Mouse (Mus musculus) lung, postnatal 0 days (tissue): ENCODE results near the gene Ltbp2. TPM values are rescaled to one million over a fixed set of nuclear protein-coding genes. Genes with fewer than 3 reads are reported as not detected.

Source experiments
- ATAC-seq: fragments of 200-750 bp; cut with Nextera tagmentation; 2 replicates; pipeline ENCODE4 v1.8.0; 2017; ENCODE audit warnings: moderate library complexity
- DNase-seq: peaks from one replicate; pipeline ENCODE4 v3.0.0-alpha.2; 2016; ENCODE audit warnings: low spot score
- H3K27ac ChIP-seq: fragments of 300-500 bp; sonication (generic); 2 replicates; pipeline ENCODE4 v1.5.1; 2014; ENCODE audit warnings: antibody characterized with exemption, mild to moderate bottlenecking, low read length, mixed read lengths
- H3K27me3 ChIP-seq: fragments of 300-500 bp; sonication (generic); replicated peaks from 2 replicates; pipeline ENCODE4 v1.6.1; 2014; ENCODE audit warnings: low read length, mixed read lengths; ENCODE audit not compliant: insufficient read depth
- H3K36me3 ChIP-seq: fragments of 300-500 bp; sonication (generic); 2 replicates; pipeline ENCODE4 v1.6.1; 2014; ENCODE audit warnings: low read length, mixed read lengths; ENCODE audit not compliant: insufficient read depth
- H3K4me1 ChIP-seq: fragments of 300-500 bp; sonication (generic); 2 replicates; pipeline ENCODE4 v1.6.1; 2014; ENCODE audit warnings: antibody characterized with exemption, low read depth, low read length, mixed read lengths; ENCODE audit not compliant: insufficient read depth
- H3K4me2 ChIP-seq: fragments of 300-500 bp; sonication (generic); replicated peaks from 2 replicates; pipeline ENCODE4 v1.6.1; 2014; ENCODE audit warnings: low read depth, mild to moderate bottlenecking, low read length, moderate library complexity, mixed read lengths
- H3K4me3 ChIP-seq: fragments of 300-500 bp; sonication (generic); 2 replicates; pipeline ENCODE4 v1.5.1; 2014; ENCODE audit warnings: low read depth, low read length
- H3K9ac ChIP-seq: fragments of 300-500 bp; sonication (generic); replicated peaks from 2 replicates; pipeline ENCODE4 v1.6.1; 2014; ENCODE audit warnings: low read depth, mild to moderate bottlenecking
- H3K9me3 ChIP-seq: fragments of 300-500 bp; sonication (generic); 2 replicates; pipeline ENCODE4 v1.6.1; 2016; ENCODE audit warnings: low read length, mixed read lengths
- CTCF ChIP-seq: IDR thresholded peaks from 2 replicates; pipeline ENCODE4 v1.5.1; 2016; ENCODE audit warnings: antibody characterized with exemption, mild to moderate bottlenecking
- EP300 ChIP-seq: IDR thresholded peaks from 2 replicates; pipeline ENCODE4 v1.6.1; 2016; ENCODE audit warnings: antibody characterized with exemption, mild to moderate bottlenecking, control low read depth
- WGBS: fragments of 180-500 bp; shearing (Covaris S2); extraction: QIAGEN DNeasy Blood & Tissue Kit; methylation state at CpG from one replicate; pipeline ENCODE4 v1.1.7; 2014; 5-methylcytosine and 5-hydroxymethylcytosine counted together
- polyA plus RNA-seq: library from polyadenylated mRNA; unstranded; fragments of >200 nt; fragmentation: Nextera tagmentation; extraction: Ambion mirVana; gene quantifications from 2 replicates; pipeline ENCODE4 v1.2.1, GENCODE M21; 2015

Gene Ltbp2
- polyA plus RNA-seq, 1 experiment from 2014 or later, result 22.4 TPM

DNA sequence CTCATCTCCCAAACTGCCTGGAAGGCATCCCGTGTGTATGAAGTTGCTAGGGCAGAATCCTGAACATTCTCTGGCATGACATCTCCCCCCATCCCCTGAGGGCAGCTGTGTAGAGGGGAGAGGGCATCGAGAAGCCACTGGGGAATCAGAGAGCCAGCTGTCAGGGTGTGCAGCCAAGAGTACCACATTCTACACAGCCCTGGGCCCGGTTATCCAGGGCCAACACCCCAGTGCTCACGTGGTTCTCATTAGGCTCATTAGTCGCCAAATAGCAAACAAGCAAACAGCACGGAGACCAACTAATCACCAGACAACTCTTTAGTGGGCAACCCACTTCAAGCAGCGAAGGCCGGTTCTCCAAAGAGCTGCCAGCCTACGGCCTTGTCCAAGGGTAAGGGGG, 10.9 kb downstream of the Ltbp2 start:
- WGBS, result 69% methylated on average over 9 of the region's 9 CpGs
- Histone ChIP-seq H3K4me1 (no peaks in the 10 kb centered on the region; the same call in 1 of the 2 replicates), H3K9ac (no peak overlapping the region), H3K4me3 (no peak overlapping the region), H3K36me3 (no peaks in the 10 kb centered on the region), H3K9me3 (no peaks in the 10 kb centered on the region), H3K27ac (no peak overlapping the region), H3K4me2 (no peak overlapping the region), H3K27me3 (no peaks in the 10 kb centered on the region)
- DNase-seq (no peak), ATAC-seq (no peak)
- TF ChIP-seq EP300, result no peak
- no peak for TF ChIP-seq CTCF

DNA sequence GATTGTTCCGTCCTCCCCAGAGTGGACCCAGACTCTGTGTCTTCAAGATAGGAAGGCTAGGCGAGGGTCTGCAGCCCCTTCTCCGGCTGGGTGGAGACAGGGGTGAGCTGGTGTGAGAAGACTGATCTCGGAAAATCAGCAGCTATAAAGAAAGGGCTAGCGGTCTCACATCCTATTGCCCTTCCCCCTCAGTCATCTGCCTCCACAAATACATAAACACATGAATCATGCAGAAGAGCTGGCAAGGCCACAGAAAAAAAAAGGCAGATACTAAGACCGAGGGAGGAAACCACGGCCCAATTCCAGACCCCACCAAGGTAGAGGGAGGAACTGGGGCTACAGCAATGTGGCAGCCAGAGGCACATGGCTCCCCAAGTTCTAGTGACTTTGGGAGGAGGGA, 11.5 kb downstream of the Ltbp2 start:
- ATAC-seq (no peak; the same call in 1 of the 2 replicates), DNase-seq (peak; percentile 71)
- Histone ChIP-seq H3K4me2 (no peak overlapping the region), H3K36me3 (no peaks in the 10 kb centered on the region), H3K4me1 (no peaks in the 10 kb centered on the region; the same call in 1 of the 2 replicates), H3K4me3 (no peak overlapping the region), H3K27me3 (no peaks in the 10 kb centered on the region), H3K9ac (no peak overlapping the region), H3K9me3 (no peaks in the 10 kb centered on the region), H3K27ac (no peak overlapping the region)
- TF ChIP-seq CTCF, result no peak
- no peak for TF ChIP-seq EP300
- 43% methylated on average over 7 of the region's 7 CpGs for WGBS

DNA sequence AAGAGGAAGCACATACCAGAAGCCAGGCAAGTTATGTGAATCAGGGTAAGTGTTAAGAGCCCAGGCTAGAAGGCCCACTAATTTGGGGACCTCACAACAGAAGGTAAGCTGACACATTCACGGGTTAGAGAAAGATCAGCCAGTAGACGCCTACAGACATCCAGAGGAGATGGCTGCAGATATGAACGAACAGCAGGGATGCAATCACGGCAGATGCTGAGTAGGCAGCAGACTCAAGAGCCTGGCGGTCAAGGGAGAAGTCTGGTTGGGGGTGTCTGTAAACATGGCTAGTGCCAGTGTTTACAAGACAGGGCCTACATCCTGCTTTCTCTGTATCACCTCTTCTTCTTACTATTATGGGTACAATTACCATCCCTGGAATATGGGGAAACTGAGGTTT, 13.1 kb downstream of the Ltbp2 start:
- no peak overlapping the region for H3K9ac ChIP-seq
- TF ChIP-seq CTCF, result no peak
- TF ChIP-seq EP300, result no peak
- DNase-seq (no peak), ATAC-seq (no peak)
- H3K27ac ChIP-seq, result no peak overlapping the region
- WGBS, result 72% methylated on average over 5 of the region's 5 CpGs
- no peak overlapping the region for H3K4me3 ChIP-seq
- no peaks in the 10 kb centered on the region for H3K9me3 ChIP-seq
- no peaks in the 10 kb centered on the region for H3K36me3 ChIP-seq
- H3K4me1 ChIP-seq, result no peaks in the 10 kb centered on the region; the same call in 1 of the 2 replicates
- H3K4me2 ChIP-seq, result no peak overlapping the region
- no peaks in the 10 kb centered on the region for H3K27me3 ChIP-seq

DNA sequence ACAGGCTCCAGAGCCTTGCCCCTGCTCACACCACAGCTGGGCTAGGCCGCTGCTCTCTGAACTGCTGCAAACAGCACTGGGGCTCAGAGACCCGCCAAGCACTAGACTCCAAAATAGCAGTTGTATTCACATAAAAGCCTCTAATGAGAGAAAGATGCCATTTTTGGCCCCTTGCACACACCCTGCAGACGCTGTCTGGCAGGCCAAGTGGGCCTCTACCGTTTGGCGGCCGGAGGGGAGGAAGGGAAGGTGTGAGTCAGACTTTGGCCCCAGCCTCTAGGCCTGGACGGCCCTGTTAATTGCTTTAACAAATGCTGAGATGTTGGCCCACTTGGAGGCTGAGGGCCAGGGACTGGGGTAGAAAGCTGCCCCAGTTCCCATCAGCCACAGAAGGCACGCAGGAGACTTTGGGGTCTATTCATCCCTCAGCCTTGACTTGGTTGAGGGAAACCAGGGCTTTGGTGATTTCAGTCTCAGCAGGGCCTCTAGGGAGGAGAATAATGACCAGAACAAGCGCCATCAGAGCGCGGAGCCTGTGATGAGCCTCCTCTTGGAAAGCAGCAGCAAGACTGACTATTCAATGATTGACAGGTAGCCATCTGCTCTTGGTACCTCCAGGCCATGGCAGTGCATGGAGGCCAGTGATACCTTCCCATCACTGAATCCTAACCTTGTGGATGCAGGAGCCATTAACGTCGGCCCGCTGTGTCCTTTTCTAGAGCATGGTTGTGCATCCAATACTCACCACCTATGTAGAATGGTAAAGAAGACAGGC, 14.0 kb downstream of the Ltbp2 start:
- 77% methylated on average over 14 of the region's 14 CpGs for WGBS
- ATAC-seq (0 out of 2 replicates have a peak, but pooled peaks have one; percentile 21), DNase-seq (peak; percentile 41)

GRCm38 (mm10) chr12:84858149-84859113, 17.9 kb downstream of the Ltbp2 start:
- Histone ChIP-seq H3K9ac (no peak overlapping the region), H3K9me3 (no peaks in the 10 kb centered on the region), H3K27ac (no peak overlapping the region), H3K4me2 (no peak overlapping the region), H3K27me3 (no peaks in the 10 kb centered on the region), H3K4me1 (no peaks in the 10 kb centered on the region; the same call in 1 of the 2 replicates), H3K4me3 (no peak overlapping the region), H3K36me3 (no peaks in the 10 kb centered on the region)
- ATAC-seq (peak; percentile 63), DNase-seq (peak; percentile 68)
- TF ChIP-seq EP300, result peak; percentile 33; the same call in 1 of the 2 replicates
- TF ChIP-seq CTCF, result peak; percentile 1; the same call in 1 of the 2 replicates
- 46% methylated on average over 17 of the region's 17 CpGs for WGBS

More for the DNA sequence above, 14.0 kb downstream of the Ltbp2 start:
- H3K9ac ChIP-seq, result no peak overlapping the region
- H3K4me1 ChIP-seq, result no peaks in the 10 kb centered on the region; the same call in 1 of the 2 replicates
- H3K27me3 ChIP-seq, result no peaks in the 10 kb centered on the region
- no peak for TF ChIP-seq EP300
- TF ChIP-seq CTCF, result no peak
- H3K4me2 ChIP-seq, result no peak overlapping the region
- H3K9me3 ChIP-seq, result no peaks in the 10 kb centered on the region
- no peak overlapping the region for H3K4me3 ChIP-seq
- H3K36me3 ChIP-seq, result no peaks in the 10 kb centered on the region
- H3K27ac ChIP-seq, result no peak overlapping the region

DNA sequence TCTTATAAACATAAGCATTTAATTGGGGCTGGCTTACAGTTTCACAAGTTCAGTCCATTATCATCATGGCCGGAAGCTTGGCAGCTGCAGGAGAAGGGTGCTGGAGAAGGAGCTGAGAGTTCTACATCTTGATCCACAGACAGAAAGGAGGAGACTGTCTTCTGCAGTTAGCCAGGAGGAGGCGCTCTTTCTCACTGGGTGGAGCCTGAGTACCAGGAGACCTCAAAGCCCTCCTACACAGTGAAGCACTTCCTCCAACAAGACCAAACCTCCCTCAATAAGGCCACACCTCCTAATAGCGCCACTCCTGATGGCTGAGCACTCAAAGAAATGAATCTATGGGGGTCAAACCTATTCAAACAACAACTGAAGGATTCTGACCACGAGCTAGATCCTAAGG, 18.6 kb downstream of the Ltbp2 start:
- Histone ChIP-seq H3K4me3 (no peak overlapping the region), H3K9ac (no peak overlapping the region), H3K9me3 (no peaks in the 10 kb centered on the region), H3K36me3 (no peaks in the 10 kb centered on the region), H3K27me3 (no peaks in the 10 kb centered on the region), H3K4me2 (no peak overlapping the region), H3K27ac (no peak overlapping the region), H3K4me1 (no peaks in the 10 kb centered on the region; the same call in 1 of the 2 replicates)
- WGBS, result 84% methylated on average over 4 of the region's 4 CpGs
- DNase-seq, result no peak
- ATAC-seq, result no peak
- TF ChIP-seq EP300 (no peak), CTCF (peak; percentile 34)
